Mouse (Mus musculus) heart, adult 9 months (tissue): ENCODE data around the gene 2310030G06Rik.

Experiments used
- DNase-seq, 2 experiments: peaks; one replicate each; pipeline ENCODE4 v3.0.0; 2022; ENCODE audit warnings: low spot score in 2 of 2

Gene 2310030G06Rik

GRCm38 (mm10) chr9:50700921-50701691, 45.2 kb downstream of the 2310030G06Rik start:
- DNase-seq: peak; percentile 16 to 24

GRCm38 (mm10) chr9:50698418-50699409, 47.6 kb downstream of the 2310030G06Rik start:
- peak; percentile 15 to 33 for DNase-seq

- DNase-seq: peak; percentile 77 to 81
Measured at GRCm38 (mm10) chr9:50697706-50698041, 48.7 kb downstream of the 2310030G06Rik start.

GRCm38 (mm10) chr9:50696851-50697705, 49.3 kb downstream of the 2310030G06Rik start:
- no peak for DNase-seq

- DNase-seq: no peak
Measured at GRCm38 (mm10) chr9:50695153-50695552, 51.2 kb downstream of the 2310030G06Rik start.

GRCm38 (mm10) chr9:50693631-50694030, 52.7 kb downstream of the 2310030G06Rik start:
- no peak for DNase-seq

GRCm38 (mm10) chr9:50692626-50693580, 53.4 kb downstream of the 2310030G06Rik start:
- no peak for DNase-seq
